Mouse (Mus musculus) kidney, adult 2 months (tissue): ENCODE measurements around the gene Zfp523. TPM values are rescaled to one million over a fixed set of nuclear protein-coding genes. Genes with fewer than 3 reads are reported as not detected.
A peak's percentile ranks its signal among the peaks of the same experiment; 100 is the strongest.

Source experiments
- DNase-seq: peaks from one replicate; pipeline ENCODE4 v3.0.0; 2021
- H3K27ac ChIP-seq: fragments of 200-500 bp; 2 replicates; pipeline ENCODE4 v1.5.1; 2012; ENCODE audit warnings: low read depth, low read length, control low read depth, inconsistent platforms; ENCODE audit not compliant: insufficient read depth
- H3K27me3 ChIP-seq: fragments of 200-500 bp; replicated peaks from 2 replicates; pipeline ENCODE4 v1.6.1; 2012; ENCODE audit warnings: mild to moderate bottlenecking, moderate library complexity, low read length, inconsistent platforms; ENCODE audit not compliant: control insufficient read depth, insufficient read depth
- H3K36me3 ChIP-seq: fragments of 200-500 bp; 2 replicates; pipeline ENCODE4 v1.6.1; 2012; ENCODE audit warnings: mild to moderate bottlenecking, moderate library complexity, low read length, inconsistent platforms; ENCODE audit not compliant: control insufficient read depth, insufficient read depth
- H3K4me1 ChIP-seq: fragments of 200-500 bp; 2 replicates; pipeline ENCODE4 v1.6.1; 2011; ENCODE audit warnings: low read length; ENCODE audit not compliant: control insufficient read depth, insufficient read depth
- H3K4me3 ChIP-seq: fragments of 200-500 bp; 2 replicates; pipeline ENCODE4 v1.5.1; 2011; ENCODE audit warnings: mild to moderate bottlenecking, low read depth, low read length, control low read depth; ENCODE audit not compliant: insufficient read depth
- CTCF ChIP-seq: fragments of 200-500 bp; conservative IDR thresholded peaks from 2 replicates; pipeline ENCODE4 v1.5.1; 2011; ENCODE audit warnings: low read depth, mild to moderate bottlenecking, control low read depth, low read length, moderate library complexity, mixed read lengths; ENCODE audit not compliant: insufficient read depth, insufficient read length
- POLR2A ChIP-seq: fragments of 200-500 bp; IDR thresholded peaks from one replicate; pipeline ENCODE4 v1.6.1; 2011; ENCODE audit warnings: low read depth, low read length, control low read depth
- WGBS: fragments of 180-500 bp; shearing (Covaris S2); methylation state at CpG from one replicate; pipeline ENCODE4 v1.1.7; 2018; 5-methylcytosine and 5-hydroxymethylcytosine counted together
- polyA plus RNA-seq: library from polyadenylated mRNA; depleted of rRNA; stranded (reverse); fragments of >200 nt; gene quantifications from 2 replicates; pipeline ENCODE4 v1.2.3, GENCODE M21; 2012

The Zfp523 gene
- polyA plus RNA-seq, 1 experiment, result 54.1 TPM

DNA sequence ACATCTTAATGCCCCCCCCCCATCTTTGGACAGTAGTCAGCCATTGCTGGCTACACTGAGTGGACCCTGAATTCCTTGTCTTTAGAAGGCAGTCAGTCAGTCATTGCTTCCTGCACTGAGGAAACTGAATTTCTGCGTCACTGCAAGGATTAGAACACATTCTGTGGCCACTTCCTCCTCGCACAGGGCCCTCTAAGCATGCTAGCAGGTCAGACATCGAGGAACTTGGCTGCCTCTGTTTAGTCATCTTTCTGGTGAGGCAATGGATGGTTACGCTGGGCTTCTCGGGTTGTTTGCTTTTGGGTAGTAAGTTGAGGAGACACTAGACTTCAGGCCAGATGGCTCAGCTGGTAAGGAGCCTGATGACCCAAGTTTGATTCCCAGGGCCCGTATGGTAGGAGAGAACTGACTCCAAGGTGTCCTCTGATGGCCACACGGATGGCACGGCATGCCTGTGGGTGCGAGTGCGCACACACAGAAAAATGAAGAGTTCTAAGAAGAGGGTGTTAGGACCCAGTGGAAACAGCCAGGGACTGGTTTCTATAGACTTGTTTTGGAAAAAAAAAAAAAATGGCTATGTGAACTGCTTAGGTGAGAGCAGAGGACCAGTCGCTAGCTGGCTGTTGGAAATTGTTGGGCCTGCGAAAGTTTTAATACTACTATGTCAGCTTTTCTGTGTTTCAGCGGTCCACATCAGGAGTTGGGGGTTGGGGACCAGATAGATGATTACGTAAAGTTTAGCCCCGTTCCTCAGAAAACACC lies 4.0 kb downstream of the Zfp523 start:
- H3K27ac ChIP-seq, result no peak overlapping the region
- peaks cover 4% of the 10 kb centered on the region for H3K4me1 ChIP-seq
- TF ChIP-seq CTCF (no peak), POLR2A (no peak)
- WGBS, result 80% methylated on average over 15 of the region's 15 CpGs
- H3K27me3 ChIP-seq, result no peaks in the 10 kb centered on the region
- no peak overlapping the region for H3K4me3 ChIP-seq
- DNase-seq, result no peak
- no peaks in the 10 kb centered on the region for H3K36me3 ChIP-seq

DNA sequence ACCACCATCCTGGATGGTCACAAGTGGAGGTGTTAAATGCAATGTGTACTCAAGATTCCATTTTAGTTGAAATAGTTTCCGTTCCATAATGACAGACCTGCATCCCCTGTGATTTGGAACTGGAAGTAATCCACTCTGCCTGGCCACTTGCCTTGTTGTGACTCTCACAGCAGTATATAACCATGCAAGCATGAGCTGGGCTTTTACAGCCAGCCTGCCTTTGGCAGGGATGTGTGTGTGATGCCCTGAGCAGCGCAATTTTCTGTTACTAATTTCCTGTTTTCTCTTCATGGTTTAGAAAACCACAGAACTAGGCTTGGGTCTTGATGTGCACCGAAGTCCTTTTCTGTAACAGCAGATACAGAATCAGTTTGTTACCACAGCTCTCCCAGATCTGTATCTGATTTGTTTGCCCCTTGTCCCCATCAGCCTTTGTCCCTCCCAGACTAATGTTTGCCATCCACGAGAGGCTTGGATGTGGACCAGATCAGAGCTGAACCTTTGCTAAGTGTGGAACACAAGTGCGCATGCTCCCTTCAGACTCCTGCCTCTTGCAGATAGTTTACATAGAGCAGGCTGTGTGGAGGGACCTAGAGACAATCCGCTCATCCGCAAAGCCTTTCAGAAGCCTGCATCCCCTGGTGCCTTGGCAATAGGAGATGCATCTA lies 8.2 kb downstream of the Zfp523 start:
- Histone ChIP-seq H3K4me3 (no peak overlapping the region), H3K4me1 (no peaks in the 10 kb centered on the region; the same call in 1 of the 2 replicates), H3K27me3 (no peaks in the 10 kb centered on the region), H3K27ac (no peak overlapping the region), H3K36me3 (no peaks in the 10 kb centered on the region)
- no peak for DNase-seq
- WGBS, result 79% methylated on average over 7 of the region's 7 CpGs
- TF ChIP-seq CTCF (no peak), POLR2A (no peak)

DNA sequence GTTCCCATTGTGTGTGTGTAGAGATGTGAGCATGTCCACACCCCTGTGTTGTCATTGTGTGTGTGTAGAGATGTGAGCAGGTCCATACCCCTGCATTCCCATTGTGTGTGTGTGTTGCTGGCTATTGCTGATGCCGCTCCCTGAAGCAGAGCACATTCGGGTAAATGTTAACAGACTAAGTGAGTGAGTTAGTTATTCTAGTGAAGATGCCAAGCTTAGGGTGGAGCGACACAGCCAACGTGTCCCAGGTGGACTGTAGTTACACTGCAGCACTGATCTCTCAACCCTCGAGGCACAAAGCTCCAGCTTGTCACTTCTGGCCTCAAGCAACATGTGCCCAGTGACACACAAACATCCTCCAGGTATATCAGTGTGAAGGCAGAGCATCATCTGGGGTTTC lies 11.4 kb downstream of the Zfp523 start:
- WGBS, result 53% methylated on average over 5 of the region's 5 CpGs
- TF ChIP-seq CTCF (no peak), POLR2A (no peak)
- Histone ChIP-seq H3K4me1 (no peaks in the 10 kb centered on the region; the same call in 1 of the 2 replicates), H3K27ac (no peak overlapping the region), H3K36me3 (no peaks in the 10 kb centered on the region), H3K27me3 (no peaks in the 10 kb centered on the region), H3K4me3 (no peak overlapping the region)
- peak; percentile 64 for DNase-seq

DNA sequence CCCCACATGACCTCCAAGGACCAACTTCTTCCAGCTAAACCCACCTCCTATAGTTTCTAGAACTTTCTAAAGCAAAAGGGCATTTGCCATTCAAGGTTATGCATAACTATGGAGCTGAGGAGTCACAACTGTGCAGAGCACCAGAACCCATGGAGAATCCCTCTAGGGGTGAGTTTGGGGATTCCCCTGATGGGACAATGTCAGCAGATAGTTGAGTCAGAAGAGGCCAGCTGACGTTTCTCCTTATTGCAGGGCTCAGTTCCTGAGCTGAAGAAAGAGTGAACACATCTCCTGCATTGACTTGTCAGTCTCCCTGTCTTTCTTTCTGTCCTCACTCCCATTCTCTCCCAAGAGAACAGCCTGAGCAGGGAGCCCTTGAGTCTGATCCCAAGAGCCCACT lies 15.8 kb downstream of the Zfp523 start:
- H3K36me3 ChIP-seq, result no peaks in the 10 kb centered on the region
- DNase-seq, result no peak

DNA sequence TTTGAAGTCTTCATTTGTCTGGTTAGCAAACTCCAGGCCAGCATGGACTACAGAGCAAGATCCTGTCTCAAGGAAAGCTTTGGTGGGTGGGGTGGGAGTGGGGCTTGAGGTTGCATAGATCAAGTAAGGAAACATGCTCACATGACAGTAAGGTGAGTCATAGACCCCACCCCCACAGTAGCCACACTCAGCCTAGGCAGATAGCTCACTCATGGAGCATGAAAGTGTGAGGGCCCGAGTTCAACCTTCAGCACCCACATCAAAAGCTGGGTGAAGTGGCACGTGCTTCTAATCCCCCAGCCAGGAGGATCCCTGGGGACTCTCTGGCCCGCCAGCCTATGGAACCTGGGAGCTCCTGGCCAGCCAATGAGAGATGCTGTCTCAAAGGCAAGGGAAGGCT lies 16.6 kb downstream of the Zfp523 start:
- H3K4me1 ChIP-seq, result no peaks in the 10 kb centered on the region
- no peaks in the 10 kb centered on the region for H3K36me3 ChIP-seq
- TF ChIP-seq POLR2A (no peak), CTCF (no peak)
- no peak overlapping the region for H3K4me3 ChIP-seq
- H3K27ac ChIP-seq, result no peak overlapping the region
- 88% methylated on average over 3 of the region's 3 CpGs for WGBS
- no peak for DNase-seq
- no peaks in the 10 kb centered on the region for H3K27me3 ChIP-seq

More for the DNA sequence above, 15.8 kb downstream of the Zfp523 start:
- Histone ChIP-seq H3K27ac (no peak overlapping the region), H3K27me3 (no peaks in the 10 kb centered on the region), H3K4me1 (no peaks in the 10 kb centered on the region; the same call in 1 of the 2 replicates), H3K4me3 (no peak overlapping the region)
- WGBS, result 69% methylated on average over 1 of the region's 1 CpGs
- no peak for TF ChIP-seq POLR2A

DNA sequence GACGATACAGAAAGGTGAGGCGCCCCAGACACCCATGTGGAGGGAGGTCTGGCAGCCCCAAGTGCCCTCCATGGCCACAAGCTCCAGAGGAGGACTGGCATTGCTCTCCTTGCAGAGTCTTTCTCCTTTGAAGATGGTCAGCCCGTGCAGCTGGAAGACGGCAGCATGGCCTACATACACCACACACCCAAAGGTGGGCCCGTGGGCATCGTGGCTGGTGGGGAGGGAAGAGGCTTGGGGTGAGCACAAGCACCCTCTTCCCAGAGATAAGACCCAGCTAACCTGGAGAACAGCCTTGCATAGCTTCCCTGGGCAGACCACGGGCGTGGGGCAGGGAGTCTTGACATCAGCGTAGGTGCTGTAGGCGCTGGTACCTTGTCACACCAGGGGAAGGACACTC lies 18.1 kb downstream of the Zfp523 start:
- TF ChIP-seq POLR2A, result no peak
- TF ChIP-seq CTCF, result no peak
- 97% methylated on average over 10 of the region's 10 CpGs for WGBS
- Histone ChIP-seq H3K4me1 (no peaks in the 10 kb centered on the region), H3K27me3 (no peaks in the 10 kb centered on the region), H3K27ac (no peak overlapping the region), H3K36me3 (no peaks in the 10 kb centered on the region), H3K4me3 (no peak overlapping the region)
- DNase-seq, result no peak

DNA sequence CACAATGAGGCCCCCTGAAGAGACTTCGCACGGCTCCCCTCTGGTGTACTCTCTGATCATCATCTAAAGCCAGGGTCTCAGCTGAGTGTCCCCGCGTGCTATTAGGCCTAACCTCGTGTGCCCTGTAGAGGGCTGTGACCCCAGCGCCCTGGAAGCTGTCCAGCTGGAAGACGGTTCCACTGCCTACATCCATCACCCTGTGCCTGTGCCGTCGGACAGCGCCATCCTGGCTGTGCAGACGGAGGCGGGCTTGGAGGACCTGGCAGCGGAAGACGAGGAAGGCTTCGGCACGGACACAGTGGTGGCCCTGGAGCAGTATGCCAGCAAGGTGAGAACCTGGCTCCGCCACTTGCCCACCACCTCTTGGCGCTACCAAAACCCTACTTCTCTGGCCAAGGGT lies 20.7 kb downstream of the Zfp523 start:
- no peak for TF ChIP-seq CTCF
- no peak for TF ChIP-seq POLR2A
- WGBS, result 60% methylated on average over 18 of the region's 18 CpGs
- Histone ChIP-seq H3K27me3 (no peaks in the 10 kb centered on the region), H3K27ac (no peak overlapping the region), H3K4me1 (no peaks in the 10 kb centered on the region), H3K36me3 (no peaks in the 10 kb centered on the region), H3K4me3 (no peak overlapping the region)
- peak; percentile 21 for DNase-seq
